Mouse (Mus musculus) heart, postnatal 10 days (tissue): ENCODE measurements around the gene Slc27a4. TPM values are rescaled to one million over a fixed set of nuclear protein-coding genes. Genes with fewer than 3 reads are reported as not detected.
"Not testable (repeated sequence)": the region's sequence is repeated elsewhere in the genome, so short reads cannot be mapped to it uniquely, and the experiment has no call there.

Source experiments
- DNase-seq, 2 experiments: peaks; one replicate each; pipeline ENCODE4 v3.0.0; 2021
- intact Hi-C: fragments of 180-260 bp; cut with DNase I; formaldehyde crosslinking; loops from one replicate; pipeline ENCODE4 v1.15.1; 2025
- total RNA-seq, 2 experiments: library from RNA; stranded (reverse); gene quantifications; 2 replicates each; pipeline ENCODE4 v1.2.3; 2021

The Slc27a4 gene
- total RNA-seq = 10 to 100 TPM; 21.4 to 22.4 TPM

DNA sequence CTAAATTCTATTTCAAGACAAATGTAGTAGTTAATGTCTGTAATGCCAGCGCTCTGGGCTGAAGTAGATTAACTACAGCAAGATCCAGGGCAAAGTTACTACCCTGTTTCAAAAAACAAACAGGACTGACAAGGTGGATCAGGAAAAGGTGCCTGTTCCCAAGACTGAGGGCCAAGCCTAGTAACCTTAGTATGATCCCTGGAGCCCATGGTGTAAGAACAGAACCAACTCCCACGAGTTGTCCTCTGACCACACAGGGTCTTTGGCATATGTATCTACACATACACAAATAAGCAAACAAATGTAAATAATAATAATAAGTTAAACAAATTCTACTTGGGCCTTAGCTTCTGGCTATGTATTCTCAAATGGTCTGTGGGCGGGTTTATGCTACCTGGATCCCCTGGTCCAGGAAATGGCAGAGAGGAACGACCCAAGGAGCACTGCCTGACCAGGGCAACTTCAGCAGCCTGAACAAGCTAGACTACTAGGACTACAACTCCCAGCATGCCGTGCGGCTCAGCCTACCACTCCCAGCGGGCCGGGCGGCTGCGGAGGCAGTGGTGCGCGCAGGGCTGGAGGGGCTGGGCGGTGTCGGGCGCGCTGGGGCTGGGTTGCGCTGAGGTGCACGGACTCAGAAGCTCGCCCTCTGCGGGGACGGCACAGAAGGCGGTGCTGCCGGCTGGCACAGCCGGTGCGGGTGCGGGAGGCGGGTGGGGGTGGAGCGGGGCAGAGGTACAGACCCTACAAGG lies at the start of gene Slc27a4:
Slc27a4 (plus strand) TSS at position 560 of the 752 bp plus-strand sequence.
- intact Hi-C loops = no loop called here
- DNase-seq = peak; percentile 98

DNA sequence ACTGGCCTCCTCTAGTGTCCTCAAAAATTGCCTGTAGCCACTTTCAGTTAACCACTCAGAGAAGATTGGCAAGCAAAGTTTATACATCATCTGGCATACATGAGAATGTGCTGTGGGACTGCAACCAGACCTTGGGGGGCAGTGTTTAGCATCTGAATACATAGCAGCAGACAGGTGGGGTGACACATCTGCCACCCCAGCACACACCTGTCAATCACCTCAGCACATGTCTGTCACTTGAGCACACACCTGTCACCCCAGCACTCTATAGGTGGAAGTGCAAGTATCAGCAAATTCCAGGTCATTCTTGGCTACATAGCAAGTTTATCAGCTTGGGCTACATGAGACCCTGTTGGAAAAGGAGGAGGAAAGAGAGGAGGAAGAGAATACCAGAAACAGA lies 46.7 kb upstream of the Slc27a4 start:
- intact Hi-C loops = no loop called here
- no peak for DNase-seq

DNA sequence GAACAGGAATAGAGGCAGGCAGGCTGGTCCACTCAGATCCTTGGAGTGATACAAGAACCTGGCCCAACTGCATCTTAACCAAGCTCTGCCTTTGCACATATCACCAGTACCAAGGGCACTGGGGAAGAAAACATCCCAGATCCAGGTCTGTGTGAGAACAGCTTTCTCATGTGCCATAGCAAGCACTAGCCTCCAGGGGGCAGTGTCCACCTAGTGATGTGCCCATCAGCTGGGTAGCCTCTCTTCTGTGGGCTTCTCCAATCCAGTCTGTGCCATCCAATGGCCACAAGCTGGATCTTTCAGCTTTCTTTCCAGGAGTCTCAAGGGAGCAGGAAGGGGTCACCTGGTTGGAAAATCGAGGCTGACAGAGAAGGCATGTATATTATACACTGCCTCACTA lies 37.6 kb upstream of the Slc27a4 start:
- peak; percentile 51 to 77 for DNase-seq
- intact Hi-C loops = loop anchor here (2.0 kb wide), 2 partner anchors 52 to 94 kb away; no protein-coding TSS in a partner anchor

DNA sequence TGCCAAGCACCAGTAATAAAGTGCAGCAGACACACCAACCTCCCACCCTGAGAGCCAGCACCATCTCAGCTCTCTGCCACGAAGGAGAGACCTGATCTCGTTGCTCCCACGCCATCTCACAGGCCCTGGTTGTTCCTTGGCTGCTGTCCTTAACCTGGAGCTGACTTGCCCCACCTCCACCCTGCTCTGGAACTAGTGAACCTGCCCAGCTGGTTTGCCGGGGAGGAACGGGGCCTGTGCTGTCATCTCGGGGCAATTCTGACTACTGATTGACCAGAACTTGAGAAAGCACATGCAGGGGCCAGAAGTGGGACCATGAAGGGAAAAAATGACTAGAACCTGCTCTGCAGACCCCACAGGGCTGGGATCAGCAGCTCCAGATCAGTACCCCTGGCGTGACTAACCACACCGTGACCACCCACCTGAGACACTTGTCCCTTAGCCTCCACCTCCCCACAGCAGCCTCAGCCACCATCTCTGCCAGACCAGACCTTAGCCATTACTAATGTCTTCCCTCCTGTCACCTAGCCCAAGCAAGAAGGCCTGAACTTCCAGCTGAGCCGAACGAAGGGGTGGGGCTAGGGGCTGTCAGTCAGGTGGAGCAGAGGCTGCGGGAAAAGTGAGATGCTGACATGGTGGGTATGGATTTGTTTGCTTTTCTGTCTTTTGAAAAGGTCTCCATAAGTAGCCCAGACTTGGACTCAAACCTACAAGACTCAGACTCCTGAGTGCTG lies 34.3 kb upstream of the Slc27a4 start:
- intact Hi-C loops = no loop called here
- no peak for DNase-seq

DNA sequence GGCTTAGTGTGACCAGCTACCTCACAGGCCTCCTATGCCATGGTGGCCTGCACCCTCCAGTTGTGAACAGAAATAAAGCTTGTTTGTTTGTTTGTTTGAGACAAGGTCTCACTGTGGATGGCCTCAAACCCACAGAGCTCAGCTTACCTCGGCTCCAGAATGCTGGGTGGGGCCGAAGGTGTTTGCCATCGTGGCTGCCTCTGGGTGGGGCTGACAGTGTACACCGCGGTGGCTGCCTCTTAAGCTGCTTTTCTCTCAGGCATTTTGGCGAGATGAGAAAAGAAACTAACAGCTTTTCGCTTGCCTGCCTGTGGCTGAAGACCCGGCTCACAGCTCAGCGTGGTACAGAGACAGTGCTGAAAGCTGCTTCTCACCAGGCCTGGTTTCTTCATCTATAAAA lies 33.5 kb upstream of the Slc27a4 start:
- DNase-seq = no peak

DNA sequence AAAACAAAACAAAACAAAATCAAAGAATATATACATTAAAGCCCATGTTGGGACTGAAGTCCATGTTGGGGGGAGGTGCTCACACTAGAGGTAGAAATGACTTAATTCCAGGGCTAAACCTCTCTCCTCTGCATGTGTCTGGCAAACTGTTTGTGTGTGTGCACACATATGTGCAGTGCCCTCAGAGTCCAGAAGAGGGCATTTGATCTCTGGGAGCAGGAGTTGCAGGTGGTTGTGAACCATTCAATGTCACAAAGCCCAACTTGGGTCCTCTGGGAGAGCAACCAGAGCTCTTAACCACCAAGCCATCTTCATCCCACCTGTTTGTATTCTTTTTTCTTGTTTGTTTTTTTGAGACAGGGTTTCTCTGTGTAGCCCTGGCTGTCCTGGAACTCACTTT lies 32.3 kb upstream of the Slc27a4 start:
- intact Hi-C loops = no loop called here
- DNase-seq = no peak

More for the DNA sequence above, 33.5 kb upstream of the Slc27a4 start:
- intact Hi-C loops = no loop called here

DNA sequence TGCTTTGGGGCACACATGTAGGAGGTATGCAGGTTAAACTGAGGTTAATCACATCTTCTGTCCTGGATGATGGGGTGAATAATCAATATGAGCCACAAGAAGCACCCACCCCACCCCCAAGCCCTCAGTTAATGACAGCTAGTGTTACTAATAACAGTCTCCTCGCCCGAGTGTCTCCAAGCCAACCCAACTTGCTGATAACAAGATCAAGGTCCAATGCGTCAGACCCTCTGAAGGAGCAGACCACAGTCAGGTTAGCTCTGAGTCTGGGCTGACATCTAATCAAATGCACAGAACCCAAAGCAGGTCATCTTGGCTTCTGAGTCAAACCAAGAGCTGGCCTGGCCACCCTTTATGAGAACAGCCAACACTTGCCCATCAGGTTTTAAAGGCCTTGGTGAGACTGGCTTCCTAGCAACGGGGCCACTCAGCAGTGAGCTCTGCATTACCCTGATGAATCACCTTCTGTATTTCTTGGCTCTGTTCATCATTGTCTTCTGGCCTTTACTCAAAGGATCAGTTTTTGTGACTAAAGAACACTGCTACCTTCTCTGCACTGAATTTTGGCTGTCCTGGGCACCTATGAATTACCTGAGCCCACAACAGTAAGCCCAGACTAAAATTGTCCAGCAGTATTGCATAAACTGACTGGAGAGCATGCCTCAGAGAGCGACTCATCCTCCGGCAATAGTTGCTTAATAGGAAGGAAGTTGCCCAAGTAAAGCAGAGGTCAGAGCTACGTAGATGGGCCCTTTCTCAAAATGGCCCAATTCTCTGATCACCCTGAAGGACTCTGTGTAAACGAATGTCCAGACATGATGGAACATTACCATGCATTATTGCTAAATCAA lies 30.6 kb upstream of the Slc27a4 start:
- intact Hi-C loops = no loop called here
- no peak for DNase-seq

DNA sequence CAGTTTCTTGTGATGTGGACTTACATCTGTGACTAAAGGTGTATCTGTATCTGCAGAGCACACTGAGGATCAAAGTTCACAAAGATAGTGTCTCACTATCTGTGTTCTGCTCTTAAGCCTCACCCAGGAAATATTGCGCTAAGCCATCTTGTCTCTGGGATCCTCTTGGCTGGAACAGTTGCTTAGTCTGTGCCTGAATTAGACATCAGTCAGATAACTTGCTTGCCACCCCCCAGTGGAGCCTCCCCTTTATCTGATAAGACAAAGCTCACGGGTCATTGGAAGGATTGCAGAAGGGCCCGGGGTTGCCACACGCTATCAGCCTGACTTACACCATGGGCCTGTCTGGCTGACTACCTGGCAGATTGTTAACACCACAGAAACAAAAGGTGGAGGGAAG lies 29.1 kb upstream of the Slc27a4 start:
- no peak for DNase-seq
- intact Hi-C loops = no loop called here

DNA sequence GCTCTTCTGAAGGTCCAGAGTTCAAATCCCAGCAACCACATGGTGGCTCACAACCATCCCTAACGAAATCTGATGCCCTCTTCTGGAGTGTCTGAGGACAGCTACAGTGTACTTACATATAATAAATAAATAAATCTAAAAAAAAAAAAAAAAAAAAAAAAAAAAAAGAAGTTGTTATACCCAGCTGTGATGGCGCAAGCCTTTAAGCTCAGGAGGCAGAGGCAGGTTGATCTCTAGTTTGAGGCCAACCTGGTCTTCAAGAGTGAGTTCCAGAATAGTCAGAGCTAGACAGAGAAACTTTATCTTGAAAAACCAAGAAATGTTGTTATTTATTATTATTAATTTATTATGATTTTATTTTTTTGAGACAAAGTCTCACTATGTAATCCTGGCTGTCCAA lies 21.2 kb upstream of the Slc27a4 start:
- intact Hi-C loops = not testable (repeated sequence)

DNA sequence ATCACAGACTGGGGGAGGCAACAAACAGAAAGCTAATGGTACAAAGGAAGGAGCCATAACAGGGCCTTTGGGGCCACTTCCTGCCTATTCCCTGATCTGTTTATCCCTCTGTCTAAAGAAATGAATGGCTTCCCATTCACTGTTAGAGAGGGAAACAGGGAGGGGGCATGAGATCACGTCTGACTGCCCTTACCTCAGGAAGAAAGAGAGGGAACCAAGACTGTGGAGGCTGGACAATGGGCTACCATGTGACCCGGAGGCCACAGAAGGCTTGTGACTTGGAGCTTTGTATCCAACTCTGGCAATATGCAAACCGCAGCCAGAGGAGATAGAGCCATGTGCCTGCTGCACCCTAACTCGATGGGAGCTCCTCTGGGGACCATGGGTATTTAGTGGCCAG lies 18.1 kb upstream of the Slc27a4 start:
- no peak for DNase-seq
- intact Hi-C loops = no loop called here

More for the DNA sequence above, 21.2 kb upstream of the Slc27a4 start:
- DNase-seq = not testable (repeated sequence)

DNA sequence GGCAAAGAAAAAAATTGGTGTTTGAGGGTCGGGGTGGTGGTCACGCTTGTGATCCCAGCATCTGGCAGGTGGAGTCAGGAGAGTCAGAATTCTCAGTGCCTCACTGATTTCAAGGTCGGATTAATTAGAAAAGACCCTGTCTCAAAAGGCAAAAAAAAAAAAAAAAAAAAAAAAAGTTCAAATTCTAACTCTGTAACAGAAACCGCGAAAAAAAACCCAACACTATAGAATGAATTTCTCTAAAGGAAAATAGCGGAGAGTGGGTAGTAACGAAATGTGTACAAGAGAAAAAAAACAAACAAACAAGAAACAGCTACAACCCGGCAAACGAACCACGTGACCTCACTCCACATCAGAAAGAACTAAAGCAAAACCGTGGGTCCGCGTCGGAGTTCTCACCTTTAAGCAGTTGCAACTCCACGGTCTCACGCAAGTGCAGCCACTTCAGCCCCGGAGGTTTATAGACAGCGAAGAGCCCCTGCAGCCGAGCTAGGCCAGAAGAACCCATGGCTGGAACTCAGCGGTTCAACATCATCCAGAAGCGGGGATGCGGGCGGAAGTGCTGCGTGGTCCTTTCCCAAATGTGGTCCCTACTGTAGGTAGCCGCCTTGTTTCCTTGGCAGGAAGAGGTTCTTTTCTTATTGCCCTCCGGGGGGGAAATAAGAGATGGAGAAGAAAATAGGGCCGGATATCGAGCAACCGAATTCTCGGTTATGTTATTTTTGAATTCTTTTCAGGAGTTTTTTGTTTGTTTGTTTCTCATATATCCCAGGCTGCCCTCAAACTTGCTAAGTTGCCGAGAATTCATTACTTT lies 15.1 kb upstream of the Slc27a4 start, which contains the start of gene Coq4:
Coq4 (plus strand) TSS at position 390 of the 814 bp plus-strand sequence.
- intact Hi-C loops = no loop called here
- peak; percentile 95 for DNase-seq

DNA sequence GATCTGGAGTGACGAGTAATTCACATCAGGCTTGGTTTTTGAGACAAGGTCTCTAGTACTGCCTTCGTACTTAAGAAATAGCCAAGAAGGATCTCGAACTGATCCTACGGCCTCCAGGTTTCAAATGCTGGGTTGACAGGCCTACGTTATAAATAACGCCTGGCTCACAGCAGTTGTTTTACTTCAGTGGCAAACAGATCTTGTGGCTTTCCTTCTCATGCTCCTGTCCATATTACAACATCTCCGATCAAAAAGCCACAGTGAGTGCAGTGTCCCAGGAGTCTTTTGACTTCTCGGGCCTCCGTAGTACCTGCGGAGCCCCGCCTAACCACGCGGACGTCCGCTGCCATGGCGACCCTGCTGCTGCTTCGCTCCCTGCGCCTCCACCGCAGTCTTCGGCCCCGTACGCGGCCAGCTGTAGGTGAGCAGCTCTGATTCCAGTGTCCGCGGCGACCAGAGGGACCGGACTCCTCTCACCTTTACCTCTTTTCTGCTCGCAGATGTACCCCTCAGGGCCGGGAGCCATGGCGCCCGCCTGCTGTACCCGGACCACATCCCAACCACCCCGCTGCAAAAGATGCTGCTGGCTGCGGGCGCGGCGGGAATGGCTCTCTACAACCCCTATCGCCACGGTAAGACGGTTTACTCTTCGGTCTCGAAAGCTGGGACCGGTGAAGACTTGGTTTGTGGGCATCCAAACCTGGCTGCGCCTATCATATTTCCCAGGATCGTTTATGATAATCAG lies 14.3 kb upstream of the Slc27a4 start, which contains the start of gene Trub2:
Trub2 (minus strand) TSS at position 566 of the 745 bp plus-strand sequence.
- intact Hi-C loops = no loop called here
- DNase-seq = peak; percentile 87 to 89

DNA sequence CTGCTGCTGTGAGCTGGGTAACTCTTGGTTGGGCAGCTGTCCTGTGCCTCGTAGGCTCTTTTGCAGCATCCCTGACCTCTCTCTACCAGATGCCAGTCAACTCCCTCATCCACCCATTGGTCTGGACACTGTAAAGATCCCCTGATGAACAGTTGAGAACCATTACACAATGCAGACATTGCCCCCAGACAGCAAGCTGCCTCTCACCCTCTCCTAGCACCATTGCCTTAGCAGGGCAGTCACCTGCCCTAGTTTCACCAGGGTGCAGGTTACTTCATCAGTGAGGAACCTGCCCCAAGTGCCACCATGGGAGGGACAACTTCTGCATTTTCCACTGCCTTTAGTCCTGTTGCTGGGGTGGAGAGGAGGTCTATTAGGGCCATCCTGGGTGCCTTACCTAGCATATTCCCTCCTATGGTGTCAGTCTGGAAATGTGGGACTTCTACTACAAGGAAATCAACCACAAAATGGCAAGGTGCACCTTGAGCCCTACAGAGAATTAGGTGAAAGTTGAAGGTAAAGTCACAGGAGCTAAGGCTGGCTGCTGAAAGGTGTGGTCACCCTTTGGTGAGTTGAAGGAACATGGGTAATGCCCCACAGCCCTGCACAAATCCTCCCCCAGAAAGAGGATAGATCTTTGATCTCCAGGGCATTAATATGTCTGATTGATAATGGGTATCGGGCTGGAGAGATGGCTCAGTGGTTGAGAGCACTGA lies 9.5 kb upstream of the Slc27a4 start:
- no peak for DNase-seq
- intact Hi-C loops = no loop called here

DNA sequence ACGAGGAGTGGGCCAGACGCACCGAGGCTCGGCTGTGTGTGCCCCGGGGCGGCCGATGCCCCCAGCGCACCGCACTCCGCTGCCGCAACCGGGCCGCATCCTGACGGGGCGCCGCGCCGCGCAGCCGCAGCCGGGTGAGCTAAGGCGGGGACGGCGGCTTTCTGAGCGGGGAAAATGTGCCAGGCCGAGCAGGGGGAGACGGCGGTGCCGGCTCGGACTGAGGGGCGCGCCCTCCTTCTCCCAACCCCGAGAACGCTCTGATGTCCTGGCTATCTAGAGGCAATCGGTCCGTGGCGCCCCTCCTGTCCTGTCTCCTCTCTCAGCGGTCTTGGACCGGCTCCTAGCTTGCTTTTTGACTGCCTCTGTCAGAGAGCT lies 380 bp downstream of the Slc27a4 start:
- no peak for DNase-seq
- intact Hi-C loops = no loop called here

DNA sequence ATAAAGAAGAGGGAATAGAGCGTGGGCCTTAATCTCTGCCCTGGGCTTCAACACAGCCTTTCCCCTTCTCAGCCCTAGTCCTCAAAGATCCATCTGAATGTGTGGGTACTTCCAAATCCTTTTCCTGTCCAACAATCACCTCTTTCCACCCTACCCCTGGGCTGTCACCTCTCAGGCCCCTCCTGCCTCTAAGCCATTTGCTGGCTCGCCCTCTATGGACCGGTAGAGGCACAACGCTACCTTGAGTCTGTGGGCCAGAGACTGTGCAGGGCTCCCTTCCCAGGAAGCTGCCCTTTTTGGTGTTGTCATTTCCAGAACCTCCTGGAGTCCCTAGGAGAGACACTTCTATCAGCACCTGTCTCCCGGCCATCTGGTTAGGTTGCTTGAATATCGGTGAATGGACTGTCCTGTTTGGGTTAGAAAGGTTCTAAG lies 982 bp downstream of the Slc27a4 start:
- DNase-seq = peak; percentile 35 to 42
- intact Hi-C loops = no loop called here

DNA sequence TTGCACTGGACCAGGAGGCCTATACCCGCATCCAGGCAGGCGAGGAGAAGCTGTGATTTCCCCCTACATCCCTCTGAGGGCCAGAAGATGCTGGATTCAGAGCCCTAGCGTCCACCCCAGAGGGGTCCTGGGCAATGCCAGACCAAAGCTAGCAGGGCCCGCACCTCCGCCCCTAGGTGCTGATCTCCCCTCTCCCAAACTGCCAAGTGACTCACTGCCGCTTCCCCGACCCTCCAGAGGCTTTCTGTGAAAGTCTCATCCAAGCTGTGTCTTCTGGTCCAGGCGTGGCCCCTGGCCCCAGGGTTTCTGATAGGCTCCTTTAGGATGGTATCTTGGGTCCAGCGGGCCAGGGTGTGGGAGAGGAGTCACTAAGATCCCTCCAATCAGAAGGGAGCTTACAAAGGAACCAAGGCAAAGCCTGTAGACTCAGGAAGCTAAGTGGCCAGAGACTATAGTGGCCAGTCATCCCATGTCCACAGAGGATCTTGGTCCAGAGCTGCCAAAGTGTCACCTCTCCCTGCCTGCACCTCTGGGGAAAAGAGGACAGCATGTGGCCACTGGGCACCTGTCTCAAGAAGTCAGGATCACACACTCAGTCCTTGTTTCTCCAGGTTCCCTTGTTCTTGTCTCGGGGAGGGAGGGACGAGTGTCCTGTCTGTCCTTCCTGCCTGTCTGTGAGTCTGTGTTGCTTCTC lies 13.4 kb downstream of the Slc27a4 start:
- intact Hi-C loops = loop anchor here (2.0 to 5.0 kb wide), 2 partner anchors 51 to 161 kb away; no protein-coding TSS in a partner anchor
- DNase-seq = no peak

DNA sequence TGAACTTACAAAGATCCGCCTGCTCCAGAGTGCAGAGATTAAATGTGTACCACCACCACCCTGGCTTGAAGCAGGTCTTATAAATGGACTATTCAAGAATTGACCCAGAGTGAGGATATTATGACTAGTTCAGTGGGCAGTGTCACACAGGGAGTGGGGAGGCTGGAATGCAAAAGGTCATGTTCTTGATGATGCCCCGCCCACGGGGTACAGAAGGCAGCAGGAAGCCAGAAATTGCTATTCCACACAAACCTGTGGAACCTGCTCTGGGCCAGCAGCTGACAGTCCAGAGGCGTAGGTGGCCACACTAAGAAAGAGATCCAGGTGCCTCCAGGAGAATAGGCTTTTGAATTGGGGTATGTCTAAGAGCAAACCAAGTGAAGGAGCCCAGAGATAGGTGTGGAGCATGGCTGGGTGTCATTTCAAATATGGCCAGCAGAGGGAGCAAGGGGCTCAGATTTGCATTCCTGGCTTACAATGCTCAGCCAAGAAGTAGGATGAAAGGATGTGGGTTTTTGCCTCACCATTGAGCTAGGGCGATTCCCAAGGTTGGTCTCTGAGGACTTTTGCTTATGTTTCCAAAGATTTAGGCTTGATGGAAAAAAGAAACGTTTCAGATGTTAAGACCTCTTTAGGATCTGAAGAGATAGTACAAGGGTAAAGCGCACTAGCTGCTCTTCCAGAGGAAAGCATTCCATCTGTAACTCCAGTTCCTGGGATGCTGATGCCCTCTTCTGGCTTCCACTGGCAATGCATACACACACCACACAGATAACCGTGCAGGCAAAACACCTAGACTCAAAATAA lies 15.2 kb downstream of the Slc27a4 start:
- peak; percentile 90 to 91 for DNase-seq
- intact Hi-C loops = loop anchor here (1.0 to 5.0 kb wide), 3 partner anchors 42 to 160 kb away; no protein-coding TSS in a partner anchor
